Mouse (Mus musculus) neural tube, embryonic 14.5 days (tissue): Measurements from ENCODE around the gene Tal1. TPM values are rescaled to one million over a fixed set of nuclear protein-coding genes. Genes with fewer than 3 reads are reported as not detected.
A peak's percentile ranks its signal among the peaks of the same experiment; 100 is the strongest.

Experiments used
- ATAC-seq: fragments of 200-750 bp; cut with Nextera tagmentation; 2 replicates; pipeline ENCODE4 v1.8.0; 2017; ENCODE audit warnings: low read depth, mild to moderate bottlenecking, moderate TSS enrichment, moderate library complexity
- H3K27ac ChIP-seq: fragments of 300-500 bp; sonication (generic); 2 replicates; pipeline ENCODE4 v1.5.1; 2014; ENCODE audit warnings: low read depth, mild to moderate bottlenecking, control low read depth, low read length, moderate library complexity, mixed read lengths
- H3K27me3 ChIP-seq: fragments of 300-500 bp; sonication (generic); 2 replicates; pipeline ENCODE4 v1.6.1; 2014; ENCODE audit warnings: low read length; ENCODE audit not compliant: control insufficient read depth, insufficient read depth
- H3K36me3 ChIP-seq: fragments of 300-500 bp; sonication (generic); 2 replicates; pipeline ENCODE4 v1.6.1; 2014; ENCODE audit warnings: low read length, mixed read lengths; ENCODE audit not compliant: control insufficient read depth, insufficient read depth
- H3K4me1 ChIP-seq: fragments of 300-500 bp; sonication (generic); 2 replicates; pipeline ENCODE4 v1.6.1; 2014; ENCODE audit warnings: low read length; ENCODE audit not compliant: control insufficient read depth, insufficient read depth
- H3K4me2 ChIP-seq: fragments of 300-500 bp; sonication (generic); 2 replicates; pipeline ENCODE4 v1.6.1; 2014; ENCODE audit warnings: mild to moderate bottlenecking, low read depth, low read length, control low read depth
- H3K4me3 ChIP-seq: fragments of 300-500 bp; sonication (generic); 2 replicates; pipeline ENCODE4 v1.5.1; 2014; ENCODE audit warnings: low read depth, low read length, control low read depth, mixed read lengths
- H3K9ac ChIP-seq: fragments of 300-500 bp; sonication (generic); replicated peaks from 2 replicates; pipeline ENCODE4 v1.6.1; 2014; ENCODE audit warnings: low read depth, mild to moderate bottlenecking, control low read depth, low read length, mixed read lengths
- H3K9me3 ChIP-seq: fragments of 300-500 bp; sonication (generic); 2 replicates; pipeline ENCODE4 v1.6.1; 2016; ENCODE audit warnings: low read length; ENCODE audit not compliant: control insufficient read depth
- WGBS: fragments of 180-500 bp; shearing (Covaris S2); extraction: QIAGEN DNeasy Blood & Tissue Kit; methylation state at CpG from one replicate; pipeline ENCODE4 v1.1.7; 2014; 5-methylcytosine and 5-hydroxymethylcytosine counted together
- polyA plus RNA-seq: library from polyadenylated mRNA; unstranded; fragments of >200 nt; fragmentation: Nextera tagmentation; extraction: Ambion mirVana; gene quantifications from 2 replicates; pipeline ENCODE4 v1.2.1, GENCODE M21; 2014

Gene Tal1
- polyA plus RNA-seq, 1 experiment from 2014 or later: 2.3 TPM

GRCm38 (mm10) chr4:115093331-115093864 lies 37.2 kb downstream of the Tal1 start:
- Histone ChIP-seq H3K27ac (no peak overlapping the region), H3K36me3 (no peaks in the 10 kb centered on the region), H3K9me3 (no peaks in the 10 kb centered on the region), H3K27me3 (peaks cover 10% of the 10 kb centered on the region), H3K4me3 (no peak overlapping the region), H3K9ac (no peak overlapping the region), H3K4me2 (no peak overlapping the region), H3K4me1 (0 out of 2 replicates have a peak, but pooled peaks cover 3% of the 10 kb centered on the region)
- no peak for ATAC-seq
- WGBS: 85% methylated on average over 4 of the region's 4 CpGs

GRCm38 (mm10) chr4:115094056-115094455 lies 37.8 kb downstream of the Tal1 start:
- Histone ChIP-seq H3K9ac (no peak overlapping the region), H3K4me3 (no peak overlapping the region), H3K4me2 (no peak overlapping the region), H3K27ac (no peak overlapping the region), H3K4me1 (0 out of 2 replicates have a peak, but pooled peaks cover 3% of the 10 kb centered on the region), H3K27me3 (peaks cover 10% of the 10 kb centered on the region), H3K36me3 (no peaks in the 10 kb centered on the region), H3K9me3 (no peaks in the 10 kb centered on the region)
- WGBS: 72% methylated on average over 2 of the region's 2 CpGs
- ATAC-seq: no peak

GRCm38 (mm10) chr4:115095671-115096434 lies 39.6 kb downstream of the Tal1 start:
- Histone ChIP-seq H3K9ac (peak overlapping the region; percentile 39), H3K4me2 (peak overlapping the region; percentile 66), H3K36me3 (no peaks in the 10 kb centered on the region), H3K27ac (no peak overlapping the region), H3K27me3 (peaks cover 6% of the 10 kb centered on the region), H3K4me3 (peak overlapping the region; percentile 34), H3K4me1 (0 out of 2 replicates have a peak, but pooled peaks cover 3% of the 10 kb centered on the region), H3K9me3 (no peaks in the 10 kb centered on the region)
- ATAC-seq: peak; percentile 70; the same call in 1 of the 2 replicates
- 1% methylated on average over 27 of the region's 31 CpGs for WGBS

GRCm38 (mm10) chr4:115096435-115097145 lies 40.4 kb downstream of the Tal1 start:
- peaks cover 6% of the 10 kb centered on the region for H3K27me3 ChIP-seq
- H3K27ac ChIP-seq: no peak overlapping the region
- ATAC-seq: 0 out of 2 replicates have a peak, but pooled peaks have one; percentile 22
- peak overlapping the region; percentile 66 for H3K4me2 ChIP-seq
- H3K4me3 ChIP-seq: no peak overlapping the region
- WGBS: 13% methylated on average over 11 of the region's 11 CpGs
- H3K9me3 ChIP-seq: no peaks in the 10 kb centered on the region
- H3K36me3 ChIP-seq: no peaks in the 10 kb centered on the region
- 0 out of 2 replicates have a peak, but pooled peaks cover 3% of the 10 kb centered on the region for H3K4me1 ChIP-seq
- H3K9ac ChIP-seq: no peak overlapping the region

GRCm38 (mm10) chr4:115097146-115097496 lies 40.9 kb downstream of the Tal1 start:
- Histone ChIP-seq H3K9ac (no peak overlapping the region), H3K27ac (no peak overlapping the region), H3K4me3 (no peak overlapping the region), H3K36me3 (no peaks in the 10 kb centered on the region), H3K9me3 (no peaks in the 10 kb centered on the region), H3K4me2 (peak overlapping the region; percentile 27; the same call in 1 of the 2 replicates), H3K4me1 (0 out of 2 replicates have a peak, but pooled peaks cover 3% of the 10 kb centered on the region), H3K27me3 (peaks cover 6% of the 10 kb centered on the region)
- WGBS: 2% methylated on average over 6 of the region's 6 CpGs
- 0 out of 2 replicates have a peak, but pooled peaks have one; percentile 29 for ATAC-seq

GRCm38 (mm10) chr4:115101682-115102081 lies 45.5 kb downstream of the Tal1 start:
- H3K4me2 ChIP-seq: no peak overlapping the region
- H3K4me1 ChIP-seq: no peaks in the 10 kb centered on the region
- H3K4me3 ChIP-seq: no peak overlapping the region
- peak; percentile 83 for ATAC-seq
- no peak overlapping the region for H3K9ac ChIP-seq
- peaks cover 3% of the 10 kb centered on the region; the same call in 1 of the 2 replicates for H3K27me3 ChIP-seq
- H3K27ac ChIP-seq: no peak overlapping the region
- no peaks in the 10 kb centered on the region for H3K9me3 ChIP-seq
- H3K36me3 ChIP-seq: no peaks in the 10 kb centered on the region
- WGBS: 45% methylated on average over 6 of the region's 6 CpGs

- Histone ChIP-seq H3K27me3 (no peaks in the 10 kb centered on the region), H3K36me3 (no peaks in the 10 kb centered on the region), H3K4me2 (no peak overlapping the region), H3K9me3 (no peaks in the 10 kb centered on the region), H3K4me3 (no peak overlapping the region), H3K9ac (no peak overlapping the region), H3K4me1 (no peaks in the 10 kb centered on the region), H3K27ac (no peak overlapping the region)
- WGBS: 69% methylated on average over 4 of the region's 4 CpGs
- no peak for ATAC-seq
These were observed 47.3 kb downstream of the Tal1 start for GRCm38 (mm10) chr4:115103510-115103909.

GRCm38 (mm10) chr4:115111167-115111566 lies 54.9 kb downstream of the Tal1 start:
- ATAC-seq: no peak
- WGBS: 83% methylated on average over 2 of the region's 2 CpGs
- no peak overlapping the region for H3K9ac ChIP-seq
- H3K4me1 ChIP-seq: no peaks in the 10 kb centered on the region
- H3K4me3 ChIP-seq: no peak overlapping the region
- no peaks in the 10 kb centered on the region for H3K36me3 ChIP-seq
- no peaks in the 10 kb centered on the region for H3K27me3 ChIP-seq
- H3K4me2 ChIP-seq: no peak overlapping the region
- H3K27ac ChIP-seq: no peak overlapping the region
- no peaks in the 10 kb centered on the region for H3K9me3 ChIP-seq

- WGBS: 29% methylated on average over 5 of the region's 5 CpGs
- no peaks in the 10 kb centered on the region for H3K4me1 ChIP-seq
These were observed 57.0 kb downstream of the Tal1 start for GRCm38 (mm10) chr4:115113266-115113665.

More at GRCm38 (mm10) chr4:115113266-115113665, 57.0 kb downstream of the Tal1 start:
- ATAC-seq: no peak
- Histone ChIP-seq H3K27me3 (no peaks in the 10 kb centered on the region), H3K9ac (no peak overlapping the region), H3K36me3 (no peaks in the 10 kb centered on the region), H3K9me3 (no peaks in the 10 kb centered on the region), H3K4me2 (no peak overlapping the region), H3K27ac (no peak overlapping the region), H3K4me3 (no peak overlapping the region)
